Mouse (Mus musculus): ENCODE data around the gene Zfyve27.

DNA sequence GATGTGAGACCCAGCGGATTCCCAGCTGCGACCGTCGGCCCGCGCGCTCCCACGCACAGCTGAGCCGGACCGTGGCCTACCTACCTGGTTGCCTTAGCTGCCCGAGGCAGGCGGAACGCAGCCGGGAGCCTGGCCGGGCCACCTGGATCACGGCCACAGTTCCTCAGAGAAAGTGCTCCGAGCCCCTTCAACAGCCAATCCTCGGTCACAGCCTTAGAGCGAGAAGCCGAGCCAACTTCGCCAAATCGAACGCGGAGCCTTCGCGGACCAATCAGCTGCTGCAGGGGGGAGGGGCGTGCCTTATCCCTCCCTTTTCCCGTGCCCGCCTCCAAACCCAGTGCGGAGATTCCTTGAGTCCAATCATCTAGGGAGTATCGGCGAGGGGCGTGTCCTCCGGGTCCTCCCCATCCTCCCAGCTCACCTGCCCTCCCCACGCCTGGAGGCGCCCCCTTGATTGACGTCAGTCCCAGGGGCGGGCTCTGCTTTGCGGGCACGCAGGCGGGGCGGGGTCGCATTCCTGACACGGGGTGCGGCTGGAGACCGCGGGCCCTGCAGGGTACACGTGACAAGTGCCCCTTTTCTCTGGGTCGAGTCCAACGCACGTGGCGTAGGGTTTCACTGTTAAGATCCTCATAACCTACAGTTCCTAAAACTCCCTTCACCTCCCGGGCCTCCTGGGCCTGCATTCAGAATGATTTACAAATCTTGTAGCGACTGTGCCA, 34.8 kb upstream of the Zfyve27 start, which contains the start of gene Avpi1:
- TF ChIP-seq GATA1 (IDR thresholded peaks at IDR 0.05; ENCODE audit: borderline replicate concordance, low read length) (no peak), FLI1 (IDR thresholded peaks at IDR 0.05; ENCODE audit: low read length) (no peak)
